Mouse (Mus musculus) CD4-positive, CD25-positive, alpha-beta regulatory T cell, adult 2 months (primary cell): ENCODE measurements at regions not wholly inside any gene's neighbourhood (a gene's known extent, or its start where the extent isn't known, plus 50 kb on each side); places are given as distances from the start of the nearest gene placed in this dataset.

Experiments used
- DNase-seq: peaks from one replicate; pipeline ENCODE4 v3.0.0-alpha.2; 2012; ENCODE audit warnings: low read depth, low spot score

- no peak for DNase-seq
These were observed 687.0 kb upstream of the Sox9 start for GRCm38 (mm10) chr11:112095009-112095408.

GRCm38 (mm10) chr11:112098161-112098560 lies 683.9 kb upstream of the Sox9 start:
- no peak for DNase-seq

DNA sequence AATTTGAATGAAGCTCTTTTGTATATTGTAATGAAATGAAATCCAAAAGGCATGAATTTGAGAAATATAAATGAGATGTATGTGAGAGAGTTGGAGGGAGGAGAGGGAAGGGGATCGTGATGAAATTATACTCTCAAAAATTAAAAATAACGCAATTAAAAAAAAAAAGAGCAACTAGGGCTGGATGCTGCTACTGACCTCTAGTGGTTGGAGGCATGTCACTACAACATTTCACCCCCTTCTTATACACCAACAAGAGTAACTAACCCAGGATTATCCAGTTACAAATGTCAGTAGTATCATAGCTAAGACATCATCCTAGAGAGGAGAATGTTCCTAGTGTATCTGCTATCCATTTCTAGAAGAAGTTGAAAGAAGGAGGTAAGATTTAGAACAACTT lies 678.8 kb upstream of the Sox9 start:
- peak; percentile 17 for DNase-seq

DNA sequence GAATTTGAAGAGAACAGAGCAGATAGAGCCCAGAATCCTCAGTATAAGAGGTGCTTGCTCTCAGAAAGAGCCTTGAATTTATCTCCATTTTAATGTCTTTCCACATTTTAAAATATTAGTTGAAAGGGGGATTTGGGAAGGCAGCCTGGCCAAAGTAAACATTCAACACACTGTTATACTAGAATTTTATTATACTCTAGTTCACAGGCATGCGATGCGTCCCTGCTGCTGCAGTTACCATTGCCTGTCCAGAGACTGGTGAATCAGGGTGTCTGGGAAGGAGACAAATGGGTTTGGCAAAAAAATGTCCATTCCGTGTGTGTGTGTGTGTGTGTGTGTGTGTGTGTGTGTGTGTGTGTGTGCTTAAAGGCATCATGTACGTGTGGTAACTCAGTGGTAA lies 675.1 kb upstream of the Sox9 start:
- no peak for DNase-seq

- DNase-seq: no peak
These were observed 674.7 kb upstream of the Sox9 start for GRCm38 (mm10) chr11:112107314-112107713.

DNA sequence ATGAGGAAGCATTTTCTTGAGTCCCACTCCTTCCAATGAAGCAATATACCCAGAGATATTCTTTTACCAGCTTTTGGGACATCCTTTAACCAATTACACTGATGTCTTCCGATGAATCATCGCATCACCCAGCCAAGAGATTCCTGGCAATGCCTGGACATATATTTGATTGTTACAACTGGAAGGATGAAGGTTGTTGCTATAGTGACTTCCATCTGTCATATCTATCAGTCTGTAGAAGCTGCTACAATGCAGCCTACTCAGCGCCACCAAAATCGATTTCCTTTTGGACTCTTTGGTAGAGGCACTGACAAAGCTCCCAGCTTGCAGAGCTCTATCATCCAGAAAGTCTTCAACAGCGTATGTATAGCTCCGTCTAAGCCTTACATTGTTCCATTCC lies 661.0 kb upstream of the Sox9 start:
- DNase-seq: no peak

- no peak for DNase-seq
These were observed 660.2 kb upstream of the Sox9 start for GRCm38 (mm10) chr11:112121831-112122230.

DNA sequence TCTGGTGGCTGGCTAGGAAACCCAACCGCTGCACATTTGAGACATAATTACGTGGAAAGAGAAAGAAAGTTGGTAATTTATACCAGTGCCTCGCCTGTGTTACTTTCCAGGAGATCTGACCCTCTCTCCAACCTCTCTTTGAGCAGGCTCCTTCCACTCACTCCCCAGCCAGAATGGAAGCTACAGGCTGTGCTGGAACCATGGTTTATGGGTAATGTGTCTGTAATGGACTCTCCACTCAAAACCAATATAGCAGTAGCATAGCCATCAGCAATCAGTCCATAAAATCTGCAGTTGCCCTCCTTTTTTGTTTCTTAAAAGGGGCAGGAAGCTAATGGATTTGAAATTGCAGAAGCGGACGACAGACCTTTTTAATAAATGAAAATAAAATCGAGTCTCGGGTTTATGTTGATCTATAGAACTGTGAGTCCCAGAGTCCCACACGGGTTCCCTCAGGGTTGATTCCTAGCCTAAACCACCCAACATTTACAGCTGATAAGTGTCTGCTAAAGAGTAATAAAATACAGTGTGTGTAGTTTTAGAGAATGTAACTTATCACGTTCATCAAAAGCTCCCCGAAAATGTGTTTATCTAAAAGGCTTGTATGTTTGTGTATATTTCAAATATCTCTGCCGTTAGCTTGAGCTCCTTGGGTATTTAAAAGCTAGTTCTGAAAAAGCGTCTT lies 656.6 kb upstream of the Sox9 start:
- no peak for DNase-seq

- DNase-seq: no peak
These were observed 651.9 kb upstream of the Sox9 start for GRCm38 (mm10) chr11:112130090-112130489.

DNA sequence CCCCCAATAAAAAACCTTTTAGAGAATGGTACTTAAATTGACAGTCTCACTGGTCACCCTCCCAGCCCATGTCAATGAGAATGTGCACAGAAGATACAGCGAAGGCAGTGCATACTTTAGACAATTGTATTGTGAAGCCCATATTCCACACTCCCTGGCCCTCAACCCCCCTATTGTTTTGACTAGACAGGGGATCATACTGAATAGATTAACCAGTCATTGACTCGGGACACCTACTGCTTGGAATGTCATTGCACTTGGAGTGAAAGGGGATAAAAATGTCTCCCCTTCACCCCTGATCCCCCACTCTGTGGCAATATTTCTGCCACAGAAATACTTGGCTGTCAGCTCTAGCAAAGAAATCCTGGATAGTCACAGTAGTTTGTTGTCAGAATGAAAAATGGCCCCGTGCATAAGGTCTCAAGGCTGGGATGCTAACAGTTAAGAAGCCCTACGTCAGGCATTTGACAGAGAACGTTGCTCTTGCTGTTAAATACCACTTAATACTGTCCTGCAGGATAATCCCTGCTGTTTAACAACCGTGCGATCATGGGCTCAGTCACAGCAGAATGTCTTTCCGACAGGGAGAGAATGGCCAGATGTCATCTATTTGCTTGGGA lies 644.5 kb upstream of the Sox9 start:
- DNase-seq: no peak

DNA sequence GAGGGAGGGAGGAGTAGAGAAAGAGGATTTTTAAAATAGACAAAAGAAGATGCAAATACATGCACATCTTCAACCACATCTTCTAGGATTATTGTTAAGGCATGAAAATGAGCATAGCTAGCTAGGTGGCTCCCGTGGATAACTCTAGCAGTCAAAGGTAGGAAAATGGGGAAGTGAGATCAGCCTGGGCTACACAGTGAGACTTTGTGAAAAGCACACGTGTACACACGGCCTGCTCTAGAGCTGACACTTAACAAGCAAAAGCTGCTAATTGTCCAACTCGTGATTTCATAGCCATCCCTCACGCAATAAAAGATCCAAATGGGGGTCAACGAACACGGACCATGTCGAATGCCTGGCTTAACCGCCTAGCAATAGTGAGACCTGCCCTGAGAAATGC lies 642.0 kb upstream of the Sox9 start:
- DNase-seq: no peak

- DNase-seq: no peak
These were observed 641.5 kb upstream of the Sox9 start for GRCm38 (mm10) chr11:112140495-112140894.

- DNase-seq: no peak
These were observed 641.1 kb upstream of the Sox9 start for GRCm38 (mm10) chr11:112140912-112141311.

DNA sequence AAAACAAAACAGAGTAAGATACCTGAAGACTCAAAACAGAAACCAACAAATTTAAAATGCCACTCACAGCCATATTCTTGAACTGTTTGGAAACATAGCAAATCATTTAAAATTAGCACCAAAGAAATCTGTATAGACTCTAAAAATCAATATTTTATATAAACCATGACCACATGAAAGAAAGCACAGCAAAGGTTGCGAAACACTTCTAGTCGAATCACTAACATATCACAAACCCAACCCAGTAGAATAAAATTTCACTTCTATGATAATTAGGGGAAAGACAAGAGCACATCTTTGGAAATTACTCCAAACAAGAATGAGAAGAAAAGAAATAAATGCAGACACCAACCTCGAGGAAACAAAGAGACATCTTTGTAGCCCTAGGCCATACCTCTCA lies 630.0 kb upstream of the Sox9 start:
- DNase-seq: no peak

DNA sequence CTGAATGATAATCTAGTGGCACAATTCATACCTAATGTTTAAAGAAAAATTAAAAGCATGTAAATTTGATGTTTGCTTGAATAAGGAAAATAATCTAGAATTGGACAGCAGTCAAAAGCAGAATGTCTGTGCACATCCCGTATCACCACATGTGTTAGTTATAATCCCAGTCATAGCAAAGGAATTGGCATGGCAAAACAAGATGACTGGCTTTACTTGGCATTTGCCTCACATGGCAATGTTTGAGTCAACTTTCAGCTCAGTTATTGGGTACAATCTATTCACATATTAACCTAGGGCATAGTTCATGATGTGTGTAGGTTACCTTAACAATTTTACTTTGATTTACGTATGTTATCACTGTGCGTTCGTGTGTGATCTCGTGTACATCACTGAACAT lies 628.8 kb upstream of the Sox9 start:
- DNase-seq: no peak

DNA sequence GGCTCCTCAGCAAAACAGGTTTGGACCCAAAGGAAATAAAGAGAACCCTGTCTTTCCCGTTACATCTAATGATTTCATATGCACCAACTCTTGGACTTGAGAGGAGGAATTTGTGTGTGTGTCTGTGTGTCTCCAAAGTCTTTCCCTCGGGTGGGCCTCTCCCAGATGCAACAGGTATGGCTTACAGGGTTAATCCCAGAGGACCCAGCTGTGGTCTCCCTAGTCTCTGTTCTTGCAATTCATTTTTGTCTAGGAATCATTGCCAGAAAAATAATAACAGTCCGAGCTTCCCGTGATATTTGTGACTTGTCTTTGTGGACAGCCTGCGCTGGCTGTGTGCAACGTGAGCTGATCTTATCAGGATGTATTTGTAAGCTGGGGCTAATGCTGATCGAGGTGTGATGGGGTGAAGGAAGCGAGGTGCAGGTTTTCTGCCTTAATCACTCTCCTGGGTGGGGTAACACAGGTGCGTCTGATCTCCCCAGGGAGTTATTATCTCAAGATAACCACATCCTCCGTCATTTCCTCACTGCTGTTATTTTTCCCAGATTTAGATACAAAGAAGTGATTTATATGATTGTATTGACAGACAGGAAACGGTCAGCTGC lies 627.2 kb upstream of the Sox9 start:
- no peak for DNase-seq

GRCm38 (mm10) chr11:112155339-112155955 lies 626.6 kb upstream of the Sox9 start:
- peak; percentile 8 for DNase-seq

DNA sequence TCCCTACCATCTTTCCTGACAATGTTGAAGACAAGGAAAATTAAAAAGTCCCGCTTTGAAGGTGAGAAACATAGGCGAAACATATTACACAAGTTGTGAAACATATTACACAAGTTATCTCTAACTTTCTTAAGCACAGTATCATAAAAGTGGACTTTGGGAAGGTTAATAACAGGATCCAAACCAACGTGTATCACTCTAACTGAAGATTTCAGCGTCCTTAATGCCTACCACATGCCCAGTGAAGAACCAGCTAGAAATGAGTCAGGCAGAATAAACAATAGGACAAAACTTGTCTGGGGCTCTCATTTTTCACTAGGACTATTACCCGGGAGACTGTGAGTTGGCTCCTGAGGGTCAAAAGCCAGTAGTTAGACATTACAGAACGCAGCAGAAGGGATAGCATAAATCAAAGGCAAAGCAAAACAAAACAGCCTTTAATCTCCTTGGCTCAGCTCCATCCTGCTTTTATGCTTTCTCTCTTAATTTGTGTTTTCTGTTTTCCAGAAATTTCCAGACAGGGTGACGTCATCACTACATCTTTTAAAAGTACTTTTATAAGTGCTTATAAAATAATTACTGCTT lies 618.3 kb upstream of the Sox9 start:
- DNase-seq: no peak

DNA sequence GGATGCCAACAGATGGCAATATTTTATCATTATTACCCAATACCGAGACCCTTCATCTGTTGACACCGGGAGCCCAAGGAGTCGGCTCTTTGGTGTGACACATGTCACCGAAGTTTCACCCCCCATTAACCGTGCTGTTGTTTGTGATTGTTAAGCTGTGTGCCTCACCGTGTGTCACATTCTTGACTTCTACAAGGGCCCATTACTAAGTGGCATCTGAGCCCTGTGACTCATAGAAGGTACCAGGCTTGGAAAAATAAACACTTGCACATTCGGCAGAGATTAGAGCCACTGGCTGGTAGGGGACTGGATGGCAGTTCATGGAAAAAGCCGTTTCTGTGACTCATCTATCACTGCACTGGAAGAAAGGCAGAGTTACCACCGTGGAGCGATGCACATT lies 608.4 kb upstream of the Sox9 start:
- no peak for DNase-seq

DNA sequence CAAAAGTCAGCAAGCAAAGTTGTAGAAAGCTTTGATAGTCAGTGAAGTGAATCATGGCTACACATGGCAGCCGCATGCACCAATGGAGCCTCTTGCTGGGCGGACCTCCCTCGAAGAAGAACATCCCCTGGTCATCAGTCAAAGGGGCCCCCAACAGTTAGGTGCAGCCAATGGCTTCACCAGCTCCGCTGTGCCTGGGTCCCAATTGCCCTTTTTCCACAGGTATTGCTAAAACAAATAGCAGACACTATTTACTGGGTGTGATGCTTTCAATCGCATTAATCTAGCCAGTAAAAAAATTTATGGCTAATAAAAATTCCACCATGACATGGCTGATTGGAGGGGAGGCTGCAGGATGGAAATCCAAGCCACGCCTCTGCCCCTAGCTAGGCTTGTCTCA lies 606.7 kb upstream of the Sox9 start:
- no peak for DNase-seq

DNA sequence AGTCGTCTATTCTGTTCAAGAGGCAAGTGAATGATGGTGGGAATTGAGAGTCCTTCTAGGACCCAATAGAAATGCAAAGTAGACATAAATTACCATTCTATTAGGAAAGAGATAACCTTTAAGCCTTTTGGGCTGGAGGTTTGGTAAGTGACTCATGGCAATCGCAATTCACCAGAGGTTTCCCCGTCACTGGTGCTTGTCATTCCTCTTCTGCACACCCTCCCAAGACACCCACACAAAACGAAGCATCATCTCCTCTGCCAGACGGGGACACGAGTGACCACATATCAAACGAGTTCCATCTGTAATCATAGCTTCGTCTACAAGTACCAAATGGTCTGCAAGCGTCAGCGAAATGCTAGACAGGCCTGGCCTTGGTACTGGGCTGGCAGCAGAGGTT lies 601.4 kb upstream of the Sox9 start:
- no peak for DNase-seq

DNA sequence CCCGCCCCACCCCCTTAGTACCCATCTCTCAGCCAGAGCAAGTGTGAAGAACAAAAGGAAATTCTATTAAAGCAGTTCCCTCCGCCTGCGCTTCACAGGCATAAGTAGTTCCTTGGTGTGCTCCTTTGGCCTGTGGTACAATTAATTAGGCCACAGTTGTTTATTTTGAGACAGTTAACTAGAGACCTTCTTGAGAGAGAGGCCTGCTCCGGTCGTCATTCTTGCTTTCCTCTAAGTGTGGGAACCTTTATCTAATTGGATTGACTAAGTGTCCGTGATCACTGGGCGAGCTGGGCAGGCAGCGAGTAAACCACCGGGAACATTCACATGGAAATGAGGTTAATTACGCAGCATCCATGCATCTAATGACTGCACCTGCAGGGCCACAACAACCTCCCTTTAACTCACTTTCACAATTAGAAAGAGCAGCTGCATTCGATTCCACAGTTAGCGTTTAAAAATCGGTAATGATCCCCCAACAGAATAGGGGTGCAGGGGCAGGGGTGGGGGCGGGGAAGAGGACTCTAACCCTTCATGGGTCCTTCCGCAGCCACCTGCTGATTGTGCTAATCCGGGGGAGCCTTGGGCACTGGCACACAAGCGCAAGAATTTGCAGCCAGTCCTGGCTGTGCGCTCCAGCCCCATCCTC lies 584.3 kb upstream of the Sox9 start:
- no peak for DNase-seq
